Comparison of ENCODE assay signal across 8 mouse cellular contexts in the genomic region with DNA sequence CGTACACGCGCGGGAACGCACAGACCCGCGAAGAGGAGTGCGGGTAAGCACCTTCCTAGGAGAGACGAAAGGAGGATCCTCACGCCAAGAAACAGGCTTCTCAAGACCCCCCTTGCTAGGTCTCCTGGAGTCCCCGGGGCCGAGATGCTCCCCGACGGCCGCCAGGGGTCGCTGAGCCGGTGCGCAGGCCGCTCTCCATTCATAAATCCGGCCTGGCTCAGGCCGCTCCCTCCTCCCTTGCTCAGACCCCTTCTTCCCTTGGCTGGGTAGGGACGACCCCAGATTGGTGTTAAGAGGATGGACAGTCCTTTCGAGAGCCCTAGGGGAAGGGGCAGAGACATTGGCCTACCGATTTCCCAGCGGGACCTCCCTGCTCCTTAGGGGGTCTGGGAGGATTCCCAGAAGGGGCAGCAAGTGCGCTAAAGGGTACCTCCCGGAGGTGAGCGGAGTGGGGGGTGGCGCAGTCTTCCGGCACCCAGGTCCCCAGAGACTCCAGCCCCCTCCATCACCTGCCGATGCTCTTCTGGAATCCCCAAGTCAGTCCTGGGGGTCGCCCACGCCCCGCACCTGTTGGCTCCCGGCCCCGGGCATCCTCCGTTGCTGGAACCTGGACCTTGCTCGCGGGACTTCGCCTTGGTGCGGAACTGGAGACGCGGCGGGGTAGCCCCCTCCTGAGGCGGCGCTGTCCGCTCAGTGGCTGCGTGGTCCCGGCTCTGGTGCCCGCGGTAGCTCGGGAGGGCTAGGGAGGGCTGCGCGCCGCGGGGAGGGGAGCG. TPM values are rescaled to one million over a fixed set of nuclear protein-coding genes. Genes with fewer than 3 reads are reported as not detected.
DNase-seq lines count a peak whose midpoint lies in the region; ATAC-seq and TF ChIP-seq lines count a peak whose summit lies in the region.

No protein-coding gene starts in this region.

- H3K4me2 ChIP-seq in intestine, embryonic 15.5 days (replicated peaks) = peak overlapping the region; percentile 70
- peak overlapping the region; percentile 90 for H3K4me2 ChIP-seq in midbrain, embryonic 12.5 days (replicated peaks)

- peak overlapping the region; percentile 24; the same call in 1 of the 2 replicates for H3K9ac ChIP-seq in intestine, embryonic 15.5 days
- H3K9ac ChIP-seq in midbrain, embryonic 12.5 days (replicated peaks) = peak overlapping the region; percentile 46

- H3K9me3 ChIP-seq in intestine, embryonic 15.5 days = no peaks in the 10 kb centered on the region
- no peaks in the 10 kb centered on the region for H3K9me3 ChIP-seq in limb, embryonic 10.5 days (replicated peaks)
- no peaks in the 10 kb centered on the region for H3K9me3 ChIP-seq in midbrain, embryonic 12.5 days

- under 1% methylated on average over 57 of the region's 57 CpGs for WGBS in intestine, embryonic 15.5 days
- WGBS in limb, embryonic 10.5 days = under 1% methylated on average over 56 of the region's 57 CpGs
- WGBS in midbrain, embryonic 12.5 days = under 1% methylated on average over 49 of the region's 57 CpGs
- WGBS in spleen, adult 2 months = 2% methylated on average over 46 of the region's 57 CpGs

- 0 out of 2 replicates have a peak, but pooled peaks cover 2% of the 10 kb centered on the region for H3K4me1 ChIP-seq in cortical plate, adult 2 months (ENCODE audit: control insufficient read depth, insufficient read depth, low read length)
- H3K4me1 ChIP-seq in intestine, embryonic 15.5 days (replicated peaks) = peaks cover 32% of the 10 kb centered on the region
- peaks cover 30% of the 10 kb centered on the region for H3K4me1 ChIP-seq in limb, embryonic 10.5 days
- H3K4me1 ChIP-seq in midbrain, embryonic 12.5 days = peaks cover 24% of the 10 kb centered on the region
- H3K4me1 ChIP-seq in spleen, adult 2 months (ENCODE audit: control insufficient read depth, insufficient read depth, insufficient read length) = no peaks in the 10 kb centered on the region; the same call in 1 of the 2 replicates

- no peak overlapping the region for H3K27ac ChIP-seq in cortical plate, adult 2 months (ENCODE audit: insufficient read depth, low read length)
- no peak overlapping the region for H3K27ac ChIP-seq in intestine, embryonic 15.5 days
- no peak overlapping the region; the same call in none of the 2 replicates for H3K27ac ChIP-seq in limb, embryonic 10.5 days
- H3K27ac ChIP-seq in midbrain, embryonic 12.5 days (replicated peaks) = no peak overlapping the region
- no peak overlapping the region for H3K27ac ChIP-seq in spleen, adult 2 months (ENCODE audit: insufficient read depth, low read length)

- no peaks in the 10 kb centered on the region for H3K36me3 ChIP-seq in intestine, embryonic 15.5 days
- no peaks in the 10 kb centered on the region for H3K36me3 ChIP-seq in limb, embryonic 10.5 days
- no peaks in the 10 kb centered on the region for H3K36me3 ChIP-seq in midbrain, embryonic 12.5 days
- no peaks in the 10 kb centered on the region for H3K36me3 ChIP-seq in spleen, adult 2 months (ENCODE audit: control insufficient read depth, insufficient read depth, low read length)

- no peak for TF ChIP-seq POLR2A in cortical plate, adult 2 months (IDR thresholded peaks at IDR 0.05; ENCODE audit: extremely low read depth, insufficient read depth, low read length)
- no peak for TF ChIP-seq POLR2A in spleen, adult 2 months (IDR thresholded peaks at IDR 0.05; ENCODE audit: low read depth, low read length)

- DNase-seq in cerebellum, adult 11 months = peak; percentile 31
- DNase-seq in gastrocnemius, postnatal 36 days = peak; percentile 42 to 58
- peak; percentile 92 for DNase-seq in limb, embryonic 10.5 days (ENCODE audit: low spot score)
- DNase-seq in spleen, adult 2 months (ENCODE audit: low read depth in 1 of 2, low spot score in 2 of 2) = peak in 1 of 2 experiments; percentile 26

- ATAC-seq in cerebellum, adult (ENCODE audit: insufficient number of reproducible peaks, low FRiP score, low TSS enrichment) = no peak
- ATAC-seq in intestine, embryonic 15.5 days = peak; percentile 60
- peak; percentile 83 for ATAC-seq in midbrain, embryonic 12.5 days (ENCODE audit: low FRiP score, low read depth)

- intact Hi-C loops in gastrocnemius, postnatal 36 days (cut with DNase I) = loop anchor here (1.0 kb wide), 1 partner anchor 51 kb away; no protein-coding TSS in a partner anchor

- peak overlapping the region; percentile 22 for H3K4me3 ChIP-seq in cortical plate, adult 2 months (ENCODE audit: insufficient read depth, low read length)
- peak overlapping the region; percentile 35 for H3K4me3 ChIP-seq in intestine, embryonic 15.5 days (replicated peaks)
- H3K4me3 ChIP-seq in limb, embryonic 10.5 days = peak overlapping the region; percentile 52
- H3K4me3 ChIP-seq in midbrain, embryonic 12.5 days = peak overlapping the region; percentile 45
- no peak overlapping the region for H3K4me3 ChIP-seq in spleen, adult 2 months (ENCODE audit: extremely low read depth, insufficient read depth, insufficient read length)

- peaks cover 37% of the 10 kb centered on the region for H3K27me3 ChIP-seq in intestine, embryonic 15.5 days (replicated peaks)
- H3K27me3 ChIP-seq in limb, embryonic 10.5 days (ENCODE audit: low read depth, poor library complexity, severe bottlenecking) = peaks cover 85% of the 10 kb centered on the region
- peaks cover 72% of the 10 kb centered on the region for H3K27me3 ChIP-seq in midbrain, embryonic 12.5 days
- H3K27me3 ChIP-seq in spleen, adult 2 months (ENCODE audit: control insufficient read depth, insufficient read depth, low read length) = peaks cover 6% of the 10 kb centered on the region; the same call in 1 of the 2 replicates

- peak; percentile 51 for TF ChIP-seq CTCF in cortical plate, adult 2 months (IDR thresholded peaks at IDR 0.05; ENCODE audit: extremely low read depth, insufficient read depth, low read length)
- TF ChIP-seq CTCF in spleen, adult 2 months (IDR thresholded peaks at IDR 0.05; ENCODE audit: extremely low read depth, insufficient read depth, insufficient read length, insufficient replicate concordance) = peak; percentile 71

RNA-seq across cellular contexts. Expression of gene Hcrtr1, which starts 0.5 kb away (rescaled TPM):
- polyA plus RNA-seq in cortical plate, adult 2 months (2012; rRNA removed) = 3.9 and 4.5 TPM in 2 replicates
- total RNA-seq in gastrocnemius, postnatal 36 days (2021) = not detected
- polyA plus RNA-seq in intestine, embryonic 15.5 days (2015; fragmentation: Nextera tagmentation; extraction: Ambion mirVana) = 0.24 and 0.37 TPM in 2 replicates
- 0.18 TPM in 1 of 2 replicates, not detected in the other for polyA plus RNA-seq in limb, embryonic 10.5 days (2016; fragmentation: Nextera tagmentation; extraction: Ambion mirVana)
- polyA plus RNA-seq in midbrain, embryonic 12.5 days (2016; fragmentation: Nextera tagmentation; extraction: Ambion mirVana) = 0.47 and 0.48 TPM in 2 replicates
- 0.48 and 0.67 TPM in 2 replicates for polyA plus RNA-seq in spleen, adult 2 months (2012; rRNA removed)

RNA-seq across cellular contexts. Expression of gene Pef1, which starts 36.3 kb away (rescaled TPM):
- polyA plus RNA-seq in cortical plate, adult 2 months (2012; rRNA removed) = 89.9 and 91.8 TPM in 2 replicates
- 10 to 100 TPM; 32.0 to 34.3 TPM for total RNA-seq in gastrocnemius, postnatal 36 days (2021)
- 67.0 and 76.6 TPM in 2 replicates for polyA plus RNA-seq in intestine, embryonic 15.5 days (2015; fragmentation: Nextera tagmentation; extraction: Ambion mirVana)
- 71.4 and 73.4 TPM in 2 replicates for polyA plus RNA-seq in limb, embryonic 10.5 days (2016; fragmentation: Nextera tagmentation; extraction: Ambion mirVana)
- 65.3 and 68.4 TPM in 2 replicates for polyA plus RNA-seq in midbrain, embryonic 12.5 days (2016; fragmentation: Nextera tagmentation; extraction: Ambion mirVana)
- 47.1 and 52.5 TPM in 2 replicates for polyA plus RNA-seq in spleen, adult 2 months (2012; rRNA removed)

RNA-seq across cellular contexts. Expression of gene Tinagl1, which starts 36.3 kb away (rescaled TPM):
- polyA plus RNA-seq in cortical plate, adult 2 months (2012; rRNA removed) = 14.1 and 14.5 TPM in 2 replicates
- total RNA-seq in gastrocnemius, postnatal 36 days (2021) = 10 to 100 TPM; 17.0 to 28.2 TPM
- 65.6 and 72.9 TPM in 2 replicates for polyA plus RNA-seq in intestine, embryonic 15.5 days (2015; fragmentation: Nextera tagmentation; extraction: Ambion mirVana)
- polyA plus RNA-seq in limb, embryonic 10.5 days (2016; fragmentation: Nextera tagmentation; extraction: Ambion mirVana) = 8.0 and 8.1 TPM in 2 replicates
- polyA plus RNA-seq in midbrain, embryonic 12.5 days (2016; fragmentation: Nextera tagmentation; extraction: Ambion mirVana) = 4.8 and 7.9 TPM in 2 replicates
- polyA plus RNA-seq in spleen, adult 2 months (2012; rRNA removed) = 115 and 141 TPM in 2 replicates
